8 mouse cellular contexts compared by ENCODE assay signal in genomic region chr1:160080800-160081436, GRCm38 (mm10). TPM values are rescaled to one million over a fixed set of nuclear protein-coding genes. Genes with fewer than 3 reads are reported as not detected.
DNase-seq lines count a peak whose midpoint lies in the region; ATAC-seq and TF ChIP-seq lines count a peak whose summit lies in the region.

No protein-coding gene starts in this region.

- no peaks in the 10 kb centered on the region for H3K36me3 ChIP-seq in heart, embryonic 11.5 days (ENCODE audit: control insufficient read depth, insufficient read depth, low read length)
- no peaks in the 10 kb centered on the region for H3K36me3 ChIP-seq in intestine, postnatal 0 days (ENCODE audit: control insufficient read depth, insufficient read depth)
- H3K36me3 ChIP-seq in midbrain, embryonic 12.5 days: no peaks in the 10 kb centered on the region

- H3K4me3 ChIP-seq in heart, embryonic 11.5 days (ENCODE audit: low read depth, low read length): no peak overlapping the region
- no peak overlapping the region for H3K4me3 ChIP-seq in intestine, postnatal 0 days (ENCODE audit: low read depth, low read length)
- H3K4me3 ChIP-seq in midbrain, embryonic 12.5 days: no peak overlapping the region

- intact Hi-C loops in left cerebral cortex, postnatal 25 days (cut with DNase I): loop anchor here (1.0 to 5.0 kb wide), 4 partner anchors 170 to 789 kb away; partner anchors contain the start of gene Tnr

- no peaks in the 10 kb centered on the region for H3K9me3 ChIP-seq in heart, embryonic 11.5 days (replicated peaks; ENCODE audit: control insufficient read depth, low read length)
- no peaks in the 10 kb centered on the region for H3K9me3 ChIP-seq in intestine, postnatal 0 days (ENCODE audit: control insufficient read depth)
- no peaks in the 10 kb centered on the region for H3K9me3 ChIP-seq in midbrain, embryonic 12.5 days

- no peak for ATAC-seq in heart, embryonic 11.5 days (replicated peaks; ENCODE audit: insufficient number of reproducible peaks, low FRiP score, low TSS enrichment)
- ATAC-seq in intestine, postnatal 0 days: no peak
- ATAC-seq in midbrain, embryonic 12.5 days (ENCODE audit: low FRiP score, low read depth): 0 out of 2 replicates have a peak, but pooled peaks have one; percentile 45

- H3K4me1 ChIP-seq in heart, embryonic 11.5 days (ENCODE audit: control insufficient read depth, insufficient read depth, low read length): no peaks in the 10 kb centered on the region
- 0 out of 2 replicates have a peak, but pooled peaks cover 3% of the 10 kb centered on the region for H3K4me1 ChIP-seq in intestine, postnatal 0 days (replicated peaks; ENCODE audit: control insufficient read depth, insufficient read depth, low read length)
- no peaks in the 10 kb centered on the region for H3K4me1 ChIP-seq in midbrain, embryonic 12.5 days

- no peak overlapping the region for H3K9ac ChIP-seq in heart, embryonic 11.5 days (ENCODE audit: low read depth, low read length)
- no peak overlapping the region for H3K9ac ChIP-seq in intestine, postnatal 0 days (ENCODE audit: low read depth, low read length)
- H3K9ac ChIP-seq in midbrain, embryonic 12.5 days (replicated peaks): no peak overlapping the region

- no peak overlapping the region for H3K27ac ChIP-seq in heart, embryonic 11.5 days (ENCODE audit: low read depth, low read length)
- H3K27ac ChIP-seq in intestine, postnatal 0 days (ENCODE audit: low read depth, low read length): no peak overlapping the region
- no peak overlapping the region for H3K27ac ChIP-seq in midbrain, embryonic 12.5 days (replicated peaks)

- WGBS in heart, embryonic 11.5 days (ENCODE audit: insufficient replicate concordance): 30% methylated on average over 2 of the region's 2 CpGs
- 39% methylated on average over 2 of the region's 2 CpGs for WGBS in intestine, postnatal 0 days
- 33% methylated on average over 2 of the region's 2 CpGs for WGBS in midbrain, embryonic 12.5 days

- TF ChIP-seq CTCF in intestine, postnatal 0 days (IDR thresholded peaks at IDR 0.05; ENCODE audit: low read depth): peak; percentile 98

- DNase-seq in heart, adult 18-20 months: peak; percentile 75 to 94
- peak; percentile 75 to 85 for DNase-seq in cerebellum, postnatal 36 days
- DNase-seq in gastrocnemius, adult 18-20 months (ENCODE audit: low spot score): peak; percentile 83
- DNase-seq in left cerebral cortex, postnatal 25 days (ENCODE audit: low spot score in 2 of 2): peak; percentile 83
- peak; percentile 96 for DNase-seq in right cerebral cortex, postnatal 4 days

- no peaks in the 10 kb centered on the region for H3K27me3 ChIP-seq in heart, embryonic 11.5 days (ENCODE audit: control insufficient read depth, insufficient read depth, low read length)
- no peaks in the 10 kb centered on the region for H3K27me3 ChIP-seq in intestine, postnatal 0 days (replicated peaks; ENCODE audit: control insufficient read depth, insufficient read depth, low read length)
- H3K27me3 ChIP-seq in midbrain, embryonic 12.5 days: no peaks in the 10 kb centered on the region

- H3K4me2 ChIP-seq in heart, embryonic 11.5 days: no peak overlapping the region
- H3K4me2 ChIP-seq in intestine, postnatal 0 days (replicated peaks; ENCODE audit: low read depth): no peak overlapping the region
- H3K4me2 ChIP-seq in midbrain, embryonic 12.5 days (replicated peaks): no peak overlapping the region

RNA-seq across cellular contexts. Expression of gene 4930523C07Rik, which starts 36.7 kb away (rescaled TPM):
- 10 to 100 TPM; 21.4 to 23.6 TPM for total RNA-seq in heart, adult 18-20 months (2021)
- 13.3 and 15.0 TPM in 2 replicates for polyA plus RNA-seq in heart, embryonic 11.5 days (2014; fragmentation: Nextera tagmentation; extraction: Ambion mirVana)
- total RNA-seq in gastrocnemius, adult 18-20 months (2021): 1 to 10 TPM; 5.4 to 5.7 TPM
- 9.6 and 13.4 TPM in 2 replicates for polyA plus RNA-seq in intestine, postnatal 0 days (2015; fragmentation: Nextera tagmentation; extraction: Ambion mirVana)
- total RNA-seq in left cerebral cortex, postnatal 25 days (2021): 1 to 10 TPM; 2.1 to 3.6 TPM
- polyA plus RNA-seq in midbrain, embryonic 12.5 days (2016; fragmentation: Nextera tagmentation; extraction: Ambion mirVana): 1.6 and 2.7 TPM in 2 replicates
